Mouse (Mus musculus): ENCODE measurements around the gene Mta1. TPM values are rescaled to one million over a fixed set of nuclear protein-coding genes. Genes with fewer than 3 reads are reported as not detected.

The Mta1 gene
- polyA plus RNA-seq, 1 experiment from 2014 or later: 18.5 TPM

GRCm38 (mm10) chr12:113148381-113149035 is 50.4 kb downstream of the Mta1 start:
- peaks cover 88% of the 10 kb centered on the region for H3K27me3 ChIP-seq (ENCODE audit: insufficient read depth, poor library complexity, severe bottlenecking)
- peaks cover 72% of the 10 kb centered on the region for H3K4me1 ChIP-seq (replicated peaks)

GRCm38 (mm10) chr12:113149341-113149740 is 51.3 kb downstream of the Mta1 start:
- H3K4me1 ChIP-seq (replicated peaks): peaks cover 65% of the 10 kb centered on the region
- no peak for DNase-seq (ENCODE audit: low spot score)
- 65% methylated on average over 4 of the region's 4 CpGs for WGBS
- no peaks in the 10 kb centered on the region for H3K9me3 ChIP-seq
- peaks cover 16% of the 10 kb centered on the region for H3K36me3 ChIP-seq
- H3K27me3 ChIP-seq (ENCODE audit: insufficient read depth, poor library complexity, severe bottlenecking): peaks cover 88% of the 10 kb centered on the region
- H3K4me3 ChIP-seq: no peak overlapping the region
- H3K27ac ChIP-seq: no peak overlapping the region

More at GRCm38 (mm10) chr12:113148381-113149035, 50.4 kb downstream of the Mta1 start:
- no peaks in the 10 kb centered on the region for H3K9me3 ChIP-seq
- peaks cover 25% of the 10 kb centered on the region for H3K36me3 ChIP-seq
- peak overlapping the region; percentile 29; the same call in 1 of the 2 replicates for H3K27ac ChIP-seq
- no peak for DNase-seq (ENCODE audit: low spot score)
- 32% methylated on average over 16 of the region's 16 CpGs for WGBS
- H3K4me3 ChIP-seq: no peak overlapping the region

GRCm38 (mm10) chr12:113149896-113150295 is 51.8 kb downstream of the Mta1 start:
- Histone ChIP-seq H3K27me3 (ENCODE audit: insufficient read depth, poor library complexity, severe bottlenecking) (peaks cover 94% of the 10 kb centered on the region), H3K9me3 (no peaks in the 10 kb centered on the region), H3K27ac (no peak overlapping the region), H3K4me1 (replicated peaks) (peaks cover 65% of the 10 kb centered on the region), H3K4me3 (no peak overlapping the region), H3K36me3 (peaks cover 11% of the 10 kb centered on the region)
- WGBS: 71% methylated on average over 3 of the region's 3 CpGs
- DNase-seq (ENCODE audit: low spot score): no peak

GRCm38 (mm10) chr12:113150591-113150990 is 52.5 kb downstream of the Mta1 start:
- H3K4me3 ChIP-seq: no peak overlapping the region
- DNase-seq (ENCODE audit: low spot score): no peak
- H3K27ac ChIP-seq: no peak overlapping the region
- H3K27me3 ChIP-seq (ENCODE audit: insufficient read depth, poor library complexity, severe bottlenecking): peaks cover 95% of the 10 kb centered on the region
- H3K4me1 ChIP-seq (replicated peaks): peaks cover 66% of the 10 kb centered on the region
- no peaks in the 10 kb centered on the region for H3K9me3 ChIP-seq
- peaks cover 4% of the 10 kb centered on the region for H3K36me3 ChIP-seq
- WGBS: 85% methylated on average over 4 of the region's 4 CpGs

GRCm38 (mm10) chr12:113151046-113151445 is 53.0 kb downstream of the Mta1 start:
- Histone ChIP-seq H3K9me3 (no peaks in the 10 kb centered on the region), H3K27me3 (ENCODE audit: insufficient read depth, poor library complexity, severe bottlenecking) (peaks cover 90% of the 10 kb centered on the region), H3K27ac (peak overlapping the region; percentile 78; the same call in 1 of the 2 replicates), H3K36me3 (no peaks in the 10 kb centered on the region), H3K4me3 (peak overlapping the region; percentile 60; the same call in 1 of the 2 replicates), H3K4me1 (replicated peaks) (peaks cover 67% of the 10 kb centered on the region)
- no peak for DNase-seq (ENCODE audit: low spot score)
- WGBS: 78% methylated on average over 8 of the region's 8 CpGs

- Histone ChIP-seq H3K4me3 (peak overlapping the region; percentile 60), H3K27me3 (ENCODE audit: insufficient read depth, poor library complexity, severe bottlenecking) (peaks cover 84% of the 10 kb centered on the region), H3K36me3 (no peaks in the 10 kb centered on the region), H3K27ac (peak overlapping the region; percentile 78), H3K4me1 (replicated peaks) (peaks cover 63% of the 10 kb centered on the region), H3K9me3 (no peaks in the 10 kb centered on the region)
- WGBS: 2% methylated on average over 36 of the region's 36 CpGs
- DNase-seq (ENCODE audit: low spot score): peak; percentile 59
Observed at GRCm38 (mm10) chr12:113151661-113152271, 53.7 kb downstream of the Mta1 start.

- Histone ChIP-seq H3K4me3 (peak overlapping the region; percentile 60), H3K27ac (peak overlapping the region; percentile 78), H3K36me3 (no peaks in the 10 kb centered on the region), H3K9me3 (no peaks in the 10 kb centered on the region), H3K27me3 (ENCODE audit: insufficient read depth, poor library complexity, severe bottlenecking) (peaks cover 79% of the 10 kb centered on the region), H3K4me1 (replicated peaks) (peaks cover 63% of the 10 kb centered on the region)
- 22% methylated on average over 19 of the region's 19 CpGs for WGBS
- DNase-seq (ENCODE audit: low spot score): no peak
Observed at GRCm38 (mm10) chr12:113152272-113152661, 54.2 kb downstream of the Mta1 start.

GRCm38 (mm10) chr12:113152991-113153525 is 55.0 kb downstream of the Mta1 start:
- H3K36me3 ChIP-seq: peaks cover 4% of the 10 kb centered on the region
- no peak for DNase-seq (ENCODE audit: low spot score)
- peaks cover 63% of the 10 kb centered on the region for H3K4me1 ChIP-seq (replicated peaks)
- no peak overlapping the region for H3K27ac ChIP-seq
- 0 out of 2 replicates have a peak overlapping the region, but pooled peaks have one; percentile 60 for H3K4me3 ChIP-seq
- no peaks in the 10 kb centered on the region for H3K9me3 ChIP-seq
- peaks cover 71% of the 10 kb centered on the region for H3K27me3 ChIP-seq (ENCODE audit: insufficient read depth, poor library complexity, severe bottlenecking)
- WGBS: 79% methylated on average over 6 of the region's 6 CpGs

- H3K4me3 ChIP-seq: no peak overlapping the region
- no peak overlapping the region for H3K27ac ChIP-seq
- peaks cover 10% of the 10 kb centered on the region for H3K36me3 ChIP-seq
- H3K27me3 ChIP-seq (ENCODE audit: insufficient read depth, poor library complexity, severe bottlenecking): peaks cover 62% of the 10 kb centered on the region
- peaks cover 58% of the 10 kb centered on the region for H3K4me1 ChIP-seq (replicated peaks)
- 92% methylated on average over 7 of the region's 7 CpGs for WGBS
- no peak for DNase-seq (ENCODE audit: low spot score)
- no peaks in the 10 kb centered on the region for H3K9me3 ChIP-seq
Observed at GRCm38 (mm10) chr12:113153971-113154370, 55.9 kb downstream of the Mta1 start.

GRCm38 (mm10) chr12:113154747-113155075 is 56.6 kb downstream of the Mta1 start:
- H3K27me3 ChIP-seq (ENCODE audit: insufficient read depth, poor library complexity, severe bottlenecking): peaks cover 54% of the 10 kb centered on the region
- H3K36me3 ChIP-seq: peaks cover 17% of the 10 kb centered on the region
- peaks cover 53% of the 10 kb centered on the region for H3K4me1 ChIP-seq (replicated peaks)
- DNase-seq (ENCODE audit: low spot score): no peak
- 79% methylated on average over 6 of the region's 6 CpGs for WGBS
- H3K27ac ChIP-seq: peak overlapping the region; percentile 88
- H3K4me3 ChIP-seq: peak overlapping the region; percentile 71
- H3K9me3 ChIP-seq: no peaks in the 10 kb centered on the region

- H3K4me3 ChIP-seq: peak overlapping the region; percentile 71
- H3K27me3 ChIP-seq (ENCODE audit: insufficient read depth, poor library complexity, severe bottlenecking): peaks cover 49% of the 10 kb centered on the region
- WGBS: 4% methylated on average over 32 of the region's 32 CpGs
- peaks cover 23% of the 10 kb centered on the region for H3K36me3 ChIP-seq
- H3K4me1 ChIP-seq (replicated peaks): peaks cover 53% of the 10 kb centered on the region
- DNase-seq (ENCODE audit: low spot score): peak; percentile 62
- no peaks in the 10 kb centered on the region for H3K9me3 ChIP-seq
- H3K27ac ChIP-seq: peak overlapping the region; percentile 88
Observed at GRCm38 (mm10) chr12:113155076-113155771, 57.1 kb downstream of the Mta1 start.

- H3K27ac ChIP-seq: peak within 1 kb of the TSS; percentile 88
- peaks cover 41% of the 10 kb centered on the region for H3K27me3 ChIP-seq (ENCODE audit: insufficient read depth, poor library complexity, severe bottlenecking)
- peak; percentile 99 for DNase-seq (ENCODE audit: low spot score)
- WGBS: under 1% methylated on average over 46 of the region's 46 CpGs
- peaks cover 47% of the 10 kb centered on the region for H3K4me1 ChIP-seq (replicated peaks)
- H3K36me3 ChIP-seq: peaks cover 30% of the 10 kb centered on the region
- no peaks in the 10 kb centered on the region for H3K9me3 ChIP-seq
- peak within 1 kb of the TSS; percentile 71 for H3K4me3 ChIP-seq
Observed at GRCm38 (mm10) chr12:113155887-113156539, 57.9 kb downstream of the Mta1 start, which contains the start of gene Tedc1. TSS of gene Tedc1 (plus strand) at chr12:113156421.
